Mouse (Mus musculus): Measurements from ENCODE around the gene Traf1.

GRCm38 (mm10) chr2:34984885-34985284 lies 23.3 kb upstream of the Traf1 start:
- TF ChIP-seq CTCF (IDR thresholded peaks at IDR 0.05; ENCODE audit: low read depth, low read length) (no peak), TAL1 (conservative IDR thresholded peaks at IDR 0.05; ENCODE audit: low read depth, low read length) (no peak), POLR2AphosphoS5 (IDR thresholded peaks at IDR 0.05; ENCODE audit: insufficient replicate concordance, low read depth, low read length) (no peak), GATA1 (IDR thresholded peaks at IDR 0.05; ENCODE audit: borderline replicate concordance, low read length) (no peak), GATA2 (IDR thresholded peaks at IDR 0.05; ENCODE audit: borderline replicate concordance, low read depth, low read length) (no peak)

Data from G1E (cell line).